Mouse (Mus musculus): ENCODE results near the gene Tubg1.

Gene Tubg1

DNA sequence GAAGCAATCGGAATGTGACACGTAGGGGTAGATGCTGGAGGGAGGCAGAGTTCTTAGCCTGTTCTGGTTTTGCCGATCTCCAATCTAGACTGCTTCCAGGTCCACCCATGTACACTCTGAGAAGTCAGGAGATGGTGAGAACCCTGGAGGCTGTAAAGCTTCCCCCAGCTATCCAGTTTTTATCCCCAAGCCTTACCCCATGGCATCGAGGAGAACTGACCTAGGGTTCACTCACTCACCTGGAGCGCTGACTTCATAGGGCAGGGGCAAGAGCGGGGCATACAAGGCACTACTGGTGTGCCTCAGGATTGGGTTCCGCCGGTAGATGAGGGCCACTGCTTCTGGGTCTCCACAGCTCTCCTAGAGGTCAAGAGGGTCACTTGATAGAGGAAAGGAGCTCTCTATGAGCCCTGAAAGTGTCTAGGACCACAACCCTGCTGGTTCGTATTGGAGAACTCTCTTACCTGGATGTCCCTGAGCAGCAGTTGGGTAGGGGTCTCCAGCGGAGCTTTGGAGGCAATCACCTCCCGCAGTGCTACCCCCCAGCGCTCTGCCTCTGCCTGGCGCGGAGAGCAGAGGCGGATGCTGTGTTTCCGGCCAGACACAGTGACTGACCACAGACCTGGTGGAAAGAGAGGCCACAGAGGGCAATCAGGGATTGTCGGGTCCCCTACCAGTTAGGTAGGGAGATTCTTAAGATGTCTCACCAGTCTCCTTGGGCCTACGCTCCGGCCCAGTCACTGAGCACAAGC lies 47.6 kb downstream of the Tubg1 start:
- no peak for DNase-seq (ENCODE audit: low spot score)

DNA sequence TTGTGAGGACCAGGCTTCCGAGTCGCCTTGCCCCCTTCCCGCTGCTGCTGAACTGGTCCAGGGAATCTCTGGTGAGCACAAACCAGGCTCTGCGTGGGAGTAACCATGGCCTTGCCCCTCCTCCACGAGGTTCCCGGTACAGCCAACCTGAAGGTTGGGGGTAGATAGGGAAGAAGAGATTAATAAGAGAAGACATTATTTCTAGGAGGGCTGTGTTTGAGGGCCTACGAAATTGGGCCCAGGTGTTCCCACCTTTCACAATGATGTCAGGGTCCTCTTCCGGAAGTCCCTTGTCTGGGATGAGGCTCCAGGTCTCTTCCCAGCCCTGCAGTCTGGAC lies 48.2 kb downstream of the Tubg1 start:
- DNase-seq (ENCODE audit: low spot score): no peak

DNA sequence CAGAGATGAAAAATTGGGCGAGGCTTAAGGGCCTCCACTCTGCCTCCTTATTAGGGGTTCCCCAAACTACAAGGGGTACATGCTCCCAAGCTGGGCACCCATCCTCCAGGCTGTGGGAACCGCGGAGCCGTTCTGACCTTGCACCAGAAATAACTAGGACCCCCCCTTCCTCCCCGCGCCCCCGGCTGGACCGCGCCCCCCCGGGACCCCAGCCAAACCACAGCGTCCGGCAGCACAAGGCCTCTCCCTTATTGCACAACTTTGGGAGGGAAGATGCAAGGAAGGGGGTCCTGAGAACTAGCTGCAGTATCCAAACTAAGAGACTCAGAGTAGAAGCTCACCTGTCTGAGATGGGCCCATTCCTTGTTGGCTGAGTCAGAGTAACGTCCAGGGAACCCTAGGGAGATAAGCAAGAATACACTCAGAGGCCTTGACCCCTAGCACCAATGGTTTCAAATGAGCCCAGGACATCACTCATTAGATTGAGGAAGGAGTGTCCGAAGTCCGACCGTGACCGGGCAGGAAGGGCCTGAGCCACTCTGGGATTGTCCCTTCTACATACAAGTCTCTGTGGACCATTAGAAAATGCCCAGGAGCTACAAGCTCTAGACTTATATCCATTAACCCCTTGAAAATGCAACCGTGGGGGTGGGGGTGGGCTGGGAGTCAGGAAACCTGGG lies 48.7 kb downstream of the Tubg1 start:
- no peak for DNase-seq (ENCODE audit: low spot score)

DNA sequence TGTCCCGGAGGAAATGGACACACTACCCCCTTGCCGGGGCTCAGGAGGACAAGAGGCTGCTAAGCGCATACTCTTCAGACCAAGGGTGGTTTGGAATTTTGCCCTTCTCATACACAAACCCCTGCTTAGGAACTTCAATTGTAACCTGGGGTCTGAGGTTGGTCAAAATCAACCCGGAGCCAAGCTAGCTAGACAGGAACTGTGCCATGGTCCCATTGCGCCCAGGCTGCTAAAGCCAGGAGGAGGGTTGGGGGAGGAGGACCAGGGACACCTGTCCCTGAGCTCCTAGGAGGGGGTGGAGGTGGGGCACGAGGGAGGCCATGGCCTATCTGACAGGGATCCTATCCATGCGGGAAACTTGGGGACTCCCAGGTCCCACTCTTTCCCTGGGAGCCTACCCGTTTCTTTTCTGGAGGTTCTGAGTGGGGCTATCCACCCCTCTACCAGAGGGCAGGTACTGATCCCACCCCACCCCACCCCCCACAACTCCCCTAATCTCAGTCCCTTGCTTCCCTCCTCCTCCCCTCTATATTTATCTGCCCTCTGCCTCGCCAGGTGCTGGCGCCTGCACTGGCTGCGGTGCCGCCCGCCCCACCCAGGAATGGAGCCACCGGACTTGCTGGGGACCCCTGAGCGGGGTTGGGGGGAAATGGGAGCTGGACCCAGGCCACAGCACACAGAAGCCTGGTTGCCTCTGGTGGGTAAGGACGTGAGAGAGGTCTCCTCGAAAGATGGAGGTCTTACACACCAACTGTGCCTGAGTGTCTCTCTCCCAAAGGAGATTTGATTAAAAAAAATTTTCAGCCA lies 49.8 kb downstream of the Tubg1 start:
- DNase-seq (ENCODE audit: low spot score): no peak

DNA sequence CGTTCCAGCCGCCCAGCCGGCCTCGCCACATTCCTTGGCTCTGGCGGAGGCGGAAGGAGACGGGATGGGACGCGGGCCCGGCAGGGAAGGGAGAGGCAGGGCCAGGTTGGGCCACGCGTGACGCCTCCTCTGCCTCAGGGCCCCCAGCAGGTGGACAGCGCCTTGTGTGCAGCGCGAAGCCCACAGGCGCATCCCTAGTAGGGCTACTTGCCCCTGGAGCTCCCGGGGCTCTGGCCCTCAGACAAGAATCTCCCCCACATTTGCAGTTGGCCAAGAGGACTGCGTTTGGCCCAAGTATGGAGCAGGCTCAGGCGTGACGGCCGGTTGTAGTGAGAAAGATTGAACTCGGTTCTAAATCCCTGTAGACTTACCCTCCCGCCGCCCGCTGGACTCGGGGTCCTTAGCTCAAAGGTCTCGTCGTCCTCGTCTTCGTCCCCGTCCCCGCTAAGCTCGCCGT lies 50.6 kb downstream of the Tubg1 start, which contains the start of gene Cntnap1:
Cntnap1 (plus strand) TSS at position 170 of the 457 bp plus-strand sequence.
- peak; percentile 38 for DNase-seq (ENCODE audit: low spot score)

DNA sequence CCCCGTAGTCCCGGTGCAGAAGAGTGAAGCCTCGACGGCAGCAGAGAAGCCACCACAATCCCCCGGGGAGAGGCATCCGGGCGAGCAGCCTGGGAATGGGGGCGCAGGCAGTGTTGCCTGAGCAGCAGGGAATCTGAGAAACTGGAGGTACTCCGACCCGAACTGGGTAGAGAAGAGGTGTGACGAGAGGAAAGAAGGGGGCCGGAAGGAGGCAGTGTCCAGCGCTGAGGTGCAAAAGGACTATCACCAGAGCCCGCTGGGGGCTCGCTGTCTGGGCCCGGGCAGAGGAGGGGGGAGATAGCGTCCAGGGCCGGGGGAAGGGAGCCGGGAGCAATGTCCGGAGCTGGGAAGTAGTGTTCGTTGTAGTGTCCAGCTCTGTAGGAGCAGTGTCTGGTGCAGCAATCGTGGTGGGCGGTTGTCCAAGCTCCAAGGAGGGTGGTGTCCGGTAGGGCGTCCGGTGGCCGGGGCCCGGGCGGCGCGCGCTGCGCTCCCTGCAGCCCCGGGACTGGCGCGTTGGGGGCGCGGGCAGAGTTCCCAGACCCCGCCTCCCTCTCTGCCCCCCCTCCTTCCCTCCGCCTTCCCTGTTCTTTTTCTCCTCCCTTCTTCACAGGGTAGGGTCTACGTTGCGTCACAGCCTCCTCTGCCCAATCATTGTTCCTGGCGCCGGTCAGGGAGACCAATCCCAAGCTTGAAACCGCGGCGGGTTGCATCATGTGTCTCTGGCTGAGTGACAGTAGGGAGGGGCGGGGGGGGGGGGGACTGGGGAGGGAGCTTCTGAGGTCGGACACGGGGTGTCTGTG lies 51.3 kb downstream of the Tubg1 start, which contains the start of gene Plekhh3:
Plekhh3 (minus strand) TSS at position 541 of the 800 bp plus-strand sequence.
- peak; percentile 99 for DNase-seq (ENCODE audit: low spot score)

DNA sequence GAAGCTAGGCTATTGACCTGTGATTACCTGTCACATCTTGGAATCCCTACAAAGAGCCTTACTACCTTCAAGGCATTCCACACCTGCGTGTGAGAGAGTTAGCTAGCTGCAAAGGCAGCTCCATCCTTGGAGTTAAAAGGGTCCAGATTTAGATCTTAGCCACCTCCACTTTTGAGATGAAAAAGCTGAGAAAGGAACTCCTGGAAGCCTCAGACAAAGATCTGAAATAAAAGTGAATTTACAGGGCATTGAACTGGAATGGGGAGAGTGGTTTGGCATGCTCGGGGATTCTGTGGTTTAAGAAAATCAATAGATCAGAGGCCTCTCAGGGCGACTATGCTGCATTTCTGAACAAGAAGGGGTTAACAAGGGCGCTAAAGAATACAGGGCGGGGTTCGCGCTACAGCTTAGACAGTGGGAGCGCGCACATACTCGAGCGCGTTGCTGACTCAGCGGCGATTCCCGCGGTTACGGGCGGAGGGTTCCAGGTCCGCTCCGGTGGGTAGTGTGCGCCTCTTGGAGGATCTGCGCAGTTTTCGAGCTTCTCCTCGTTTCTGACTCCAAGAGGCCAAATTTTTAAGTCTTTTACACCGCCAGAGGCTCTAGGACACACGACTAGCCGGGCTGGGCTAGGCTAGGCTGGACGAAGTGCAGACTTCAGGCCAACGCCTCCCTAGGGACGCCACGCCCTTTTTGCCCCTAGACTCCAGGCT lies 52.1 kb downstream of the Tubg1 start:
- peak; percentile 90 for DNase-seq (ENCODE audit: low spot score)

DNA sequence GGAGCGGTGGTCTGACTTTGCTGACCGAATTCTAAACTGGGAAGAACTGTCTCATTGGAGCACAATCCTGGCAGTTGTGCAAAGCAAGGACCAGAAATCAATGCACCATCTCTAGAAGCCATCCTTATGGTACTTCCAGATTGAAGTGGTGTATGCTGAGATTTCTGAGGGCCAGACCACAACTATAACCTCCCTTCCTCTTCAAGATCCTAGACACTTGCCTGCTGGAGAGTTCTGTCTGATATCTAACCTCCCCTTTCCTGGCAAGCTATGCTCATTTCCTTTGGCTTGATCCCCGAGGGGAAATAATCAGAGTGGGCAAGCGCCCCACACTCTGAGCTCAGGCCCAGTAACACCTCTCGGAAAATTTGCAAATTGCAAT lies 52.7 kb downstream of the Tubg1 start:
- DNase-seq (ENCODE audit: low spot score): no peak

DNA sequence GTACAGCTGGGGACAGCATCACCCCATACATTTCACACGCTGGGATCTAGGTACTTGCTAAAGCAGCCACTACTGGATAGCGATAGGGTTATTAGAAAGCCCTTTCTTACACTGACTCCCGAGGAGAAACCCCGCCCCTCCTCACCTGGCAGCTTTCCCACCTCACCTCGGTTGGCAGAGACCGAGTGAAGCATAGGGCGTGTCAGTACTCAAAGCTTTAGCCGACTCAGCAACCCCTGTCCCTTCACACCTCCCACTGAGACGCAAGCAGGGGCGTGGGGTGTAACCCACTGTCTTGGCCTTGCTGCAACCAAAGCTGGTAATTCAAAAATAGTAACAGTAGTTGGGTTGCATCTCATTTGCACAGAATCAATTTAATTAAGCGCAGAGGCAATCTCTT lies 53.4 kb downstream of the Tubg1 start:
- no peak for DNase-seq (ENCODE audit: low spot score)

DNA sequence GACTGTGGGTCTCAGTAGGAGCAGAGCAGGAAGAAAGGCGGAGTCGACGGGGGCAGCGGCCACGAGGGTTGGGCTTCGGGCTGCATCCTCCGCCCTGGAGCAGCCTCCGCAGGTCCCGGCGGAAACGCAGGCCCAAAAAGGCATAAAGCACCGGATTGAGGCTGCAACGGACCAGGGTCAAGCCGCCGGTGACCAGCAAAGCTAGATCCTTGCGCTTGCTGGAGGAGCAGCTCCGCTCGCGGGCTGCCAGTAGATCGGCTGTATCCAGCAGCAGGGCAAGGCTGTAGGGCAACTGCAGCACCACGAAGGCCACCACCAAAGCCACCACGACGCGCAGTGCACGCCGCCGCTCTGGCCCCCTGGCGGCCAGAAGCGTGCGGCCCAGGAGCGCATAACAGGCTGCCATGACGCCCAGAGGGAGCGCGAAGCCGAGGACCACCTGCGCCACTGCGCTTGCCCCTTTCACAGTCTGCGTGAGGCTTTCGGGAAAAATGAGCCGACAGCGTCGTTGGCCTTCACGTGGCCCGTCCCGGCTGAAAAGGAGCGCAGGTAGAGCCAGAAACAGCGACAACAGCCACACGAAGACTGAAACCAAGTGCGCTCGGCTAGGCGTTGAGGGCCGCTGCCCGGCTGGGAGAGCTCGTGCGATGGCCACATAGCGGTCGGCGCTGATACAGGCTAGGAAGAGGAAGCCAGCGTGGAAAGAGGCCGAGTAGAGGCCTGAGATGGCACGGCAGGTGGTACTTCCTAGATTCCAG lies 54.1 kb downstream of the Tubg1 start:
- peak; percentile 86 for DNase-seq (ENCODE audit: low spot score)

DNA sequence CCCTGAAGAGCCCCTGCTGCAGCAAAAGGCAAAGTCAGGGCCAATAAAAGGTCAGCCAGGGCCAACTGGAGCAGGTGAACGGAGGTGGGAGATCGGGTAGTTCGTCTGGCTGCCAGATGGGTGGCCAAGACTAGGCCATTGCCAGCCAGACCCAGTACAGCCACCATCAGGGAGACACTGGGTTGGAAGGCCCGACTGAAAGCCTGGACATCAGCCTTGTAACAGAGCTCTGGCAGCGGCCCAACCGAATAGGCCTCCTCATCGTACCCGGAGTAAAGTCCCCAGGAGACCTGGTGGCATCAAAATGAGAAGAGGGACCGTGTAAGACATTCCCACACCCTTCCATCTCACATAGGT lies 54.6 kb downstream of the Tubg1 start:
- DNase-seq (ENCODE audit: low spot score): no peak

DNA sequence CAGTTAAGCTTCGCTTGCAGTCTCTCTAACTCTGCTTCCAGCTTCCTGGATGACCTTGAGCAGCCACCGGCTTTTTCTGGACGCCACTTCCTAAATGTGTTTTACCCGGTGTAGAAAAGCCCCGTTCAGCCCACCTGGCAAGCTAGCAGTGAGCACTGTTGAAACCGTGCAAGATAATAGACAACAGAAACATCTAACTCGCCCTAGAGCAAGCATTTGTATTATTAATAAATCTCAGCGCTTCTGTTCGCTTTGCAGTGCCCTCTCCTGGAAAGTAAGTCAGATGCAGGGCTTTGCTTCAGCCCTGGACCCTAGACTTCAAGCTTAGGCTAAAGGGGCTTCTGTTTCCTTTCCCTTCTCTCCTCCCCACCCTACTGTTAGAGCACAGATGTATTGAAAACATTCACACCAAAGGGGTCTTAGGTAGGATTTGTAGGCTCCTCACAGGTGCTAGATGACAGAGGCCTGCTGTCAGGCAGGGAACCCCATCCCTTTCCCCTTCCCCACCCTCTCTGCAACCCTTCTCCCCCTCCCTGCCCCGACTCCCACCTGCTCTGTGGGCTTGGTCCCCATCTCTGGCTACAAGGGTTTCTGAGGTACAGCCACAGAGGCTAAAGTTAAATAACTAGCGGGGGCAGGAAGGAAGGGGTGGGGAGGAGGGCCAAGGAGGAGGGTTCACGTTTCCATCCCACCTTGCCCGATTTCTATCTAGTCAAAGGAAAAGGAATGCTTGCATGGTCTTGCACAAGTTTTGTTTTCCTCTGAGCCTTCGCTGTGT lies 55.3 kb downstream of the Tubg1 start, which contains the start of gene Ccr10:
Ccr10 (minus strand) TSS at position 593 of the 778 bp plus-strand sequence.
- peak; percentile 43 for DNase-seq (ENCODE audit: low spot score)

DNA sequence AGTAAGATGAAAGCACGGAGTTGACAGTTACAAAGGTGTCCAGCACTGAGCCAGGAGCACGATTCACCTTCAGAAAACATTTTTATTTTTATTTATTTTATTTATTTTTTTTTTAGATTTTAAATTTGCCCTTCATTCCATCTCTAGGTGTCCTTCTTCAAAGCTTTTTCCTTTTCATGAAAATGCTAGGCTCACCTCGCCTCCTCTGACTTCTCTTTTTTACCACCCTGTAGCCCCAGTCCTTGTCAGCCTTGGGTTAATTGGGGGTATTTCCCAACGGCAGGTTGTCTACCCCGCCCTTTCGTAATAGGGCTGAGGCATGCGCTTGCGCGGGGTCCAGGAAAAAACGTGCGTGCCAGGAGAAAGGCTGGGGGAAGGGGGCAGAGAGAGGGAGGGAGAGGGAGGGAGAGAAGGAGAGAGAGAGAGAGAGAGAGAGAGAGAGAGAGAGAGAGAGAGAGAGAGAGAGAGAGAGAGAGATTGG lies 55.9 kb downstream of the Tubg1 start:
- DNase-seq (ENCODE audit: low spot score): no peak

Measured in embryo, embryonic 10 days (tissue).